Mouse (Mus musculus) gastrocnemius, adult 18-20 months (tissue): Measurements from ENCODE around the gene Adamts14. TPM values are rescaled to one million over a fixed set of nuclear protein-coding genes. Genes with fewer than 3 reads are reported as not detected.
A peak's percentile ranks its signal among the peaks of the same experiment; 100 is the strongest.

Source experiments
- DNase-seq: peaks from one replicate; pipeline ENCODE4 v3.0.0; 2021; ENCODE audit warnings: low spot score
- total RNA-seq, 2 experiments: library from RNA; stranded (reverse); gene quantifications; 2 replicates each; pipeline ENCODE4 v1.2.3; 2021

Gene Adamts14
- total RNA-seq, 2 experiments from 2014 or later, result 0.88 to 1.2 TPM

DNA sequence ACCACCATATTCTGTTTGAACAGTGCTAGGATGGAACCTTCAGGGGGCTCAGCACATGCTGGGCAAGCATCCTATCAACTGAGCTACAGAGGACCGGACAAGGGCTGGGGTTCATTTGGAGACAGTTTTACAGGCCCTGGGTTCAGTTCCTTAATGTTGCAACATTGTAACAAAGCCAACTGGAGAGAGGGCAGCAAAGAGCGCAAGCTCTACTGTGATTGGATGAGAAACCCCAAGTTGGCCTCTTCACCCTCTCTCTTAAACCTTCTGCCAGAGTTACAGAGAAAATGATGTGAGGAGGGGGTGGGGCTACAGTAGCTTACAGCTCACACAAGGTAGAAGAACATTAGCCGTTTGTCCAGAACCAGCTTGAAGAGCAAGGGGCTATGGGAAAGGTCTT lies 86.2 kb downstream of the Adamts14 start:
- no peak for DNase-seq

DNA sequence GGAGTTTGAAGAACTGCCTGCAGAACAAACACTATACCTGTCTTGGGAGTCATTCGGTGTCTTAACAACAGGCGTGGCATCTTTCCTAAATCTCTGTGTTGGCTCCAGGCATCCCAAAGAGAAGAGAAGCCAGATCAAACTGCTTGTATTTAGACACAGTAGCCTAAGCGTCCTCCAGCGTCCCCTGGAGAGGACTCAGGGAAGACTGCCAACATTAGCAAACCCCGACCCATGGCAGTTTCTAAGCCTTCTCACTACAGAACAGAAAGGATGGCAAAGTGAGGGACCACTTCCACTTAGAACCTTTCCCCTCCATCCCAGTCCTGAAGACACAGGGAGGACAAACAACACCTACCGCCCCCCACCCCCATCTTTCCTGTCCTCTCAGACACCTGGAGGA lies 93.3 kb downstream of the Adamts14 start:
- DNase-seq, result no peak

DNA sequence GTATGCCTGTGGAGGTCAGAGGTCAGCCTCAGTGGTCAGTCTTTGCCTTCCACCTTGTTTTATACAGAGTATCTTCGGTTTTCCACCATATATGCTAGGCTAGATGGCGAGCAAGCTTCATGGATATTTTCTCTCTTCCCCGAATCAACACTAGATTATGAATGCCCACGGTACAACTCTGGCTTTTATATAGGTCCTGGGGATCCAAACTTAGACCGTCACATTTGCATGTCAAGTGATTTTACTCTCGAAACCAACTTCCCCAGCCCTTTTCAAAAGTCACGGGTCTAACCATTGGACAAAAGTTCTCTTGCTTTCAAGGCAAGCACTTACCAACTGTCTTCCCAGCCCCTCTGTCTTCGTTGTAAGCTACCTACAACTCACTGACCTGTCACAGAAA lies 94.6 kb downstream of the Adamts14 start:
- DNase-seq, result no peak

DNA sequence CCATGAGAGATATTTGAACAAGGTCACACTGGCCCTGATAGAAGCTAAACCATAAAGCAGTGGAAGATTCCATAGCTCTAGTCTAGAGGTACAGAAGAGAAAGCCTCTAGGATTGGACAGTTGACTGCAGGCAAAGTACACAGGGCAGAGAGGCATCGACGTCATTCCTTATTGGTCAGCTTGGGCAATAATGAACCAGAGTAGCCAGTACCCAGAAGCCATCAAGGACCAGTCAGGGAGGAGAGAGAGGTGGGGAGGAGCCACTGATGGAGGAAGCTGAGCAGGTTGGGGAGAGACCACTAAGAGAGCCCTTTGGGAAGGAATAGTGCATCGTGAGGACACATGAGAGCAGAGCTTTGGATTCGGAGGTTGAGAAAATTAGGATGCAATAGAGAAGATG lies 95.5 kb downstream of the Adamts14 start:
- DNase-seq, result no peak

DNA sequence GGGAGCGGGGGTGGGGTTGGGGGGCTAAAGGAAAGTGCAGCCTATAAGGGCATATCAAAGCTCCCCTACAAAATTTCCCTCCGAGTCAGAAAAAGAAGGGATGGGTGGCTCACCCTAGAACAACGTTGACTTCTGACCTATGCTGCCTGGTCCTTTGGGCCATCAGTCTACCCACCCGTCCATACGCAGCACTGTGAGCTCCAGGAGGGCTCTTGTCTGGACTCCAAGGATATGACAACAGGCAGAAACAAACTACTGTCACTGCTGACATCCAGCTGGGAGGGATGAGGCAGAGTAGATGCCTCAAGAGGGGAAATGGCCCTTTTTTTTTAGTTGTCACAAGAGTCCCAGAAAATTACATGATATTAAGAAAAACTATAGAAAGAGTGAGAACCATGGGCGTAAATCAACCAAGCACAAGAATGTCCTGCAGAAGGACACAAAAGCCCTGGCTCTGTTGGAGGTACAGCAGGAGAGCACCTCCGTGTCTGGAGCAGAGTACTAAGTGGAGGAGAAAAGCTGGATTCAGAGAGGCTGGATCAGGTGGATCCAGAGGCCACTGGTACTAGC lies 96.9 kb downstream of the Adamts14 start:
- DNase-seq, result no peak

DNA sequence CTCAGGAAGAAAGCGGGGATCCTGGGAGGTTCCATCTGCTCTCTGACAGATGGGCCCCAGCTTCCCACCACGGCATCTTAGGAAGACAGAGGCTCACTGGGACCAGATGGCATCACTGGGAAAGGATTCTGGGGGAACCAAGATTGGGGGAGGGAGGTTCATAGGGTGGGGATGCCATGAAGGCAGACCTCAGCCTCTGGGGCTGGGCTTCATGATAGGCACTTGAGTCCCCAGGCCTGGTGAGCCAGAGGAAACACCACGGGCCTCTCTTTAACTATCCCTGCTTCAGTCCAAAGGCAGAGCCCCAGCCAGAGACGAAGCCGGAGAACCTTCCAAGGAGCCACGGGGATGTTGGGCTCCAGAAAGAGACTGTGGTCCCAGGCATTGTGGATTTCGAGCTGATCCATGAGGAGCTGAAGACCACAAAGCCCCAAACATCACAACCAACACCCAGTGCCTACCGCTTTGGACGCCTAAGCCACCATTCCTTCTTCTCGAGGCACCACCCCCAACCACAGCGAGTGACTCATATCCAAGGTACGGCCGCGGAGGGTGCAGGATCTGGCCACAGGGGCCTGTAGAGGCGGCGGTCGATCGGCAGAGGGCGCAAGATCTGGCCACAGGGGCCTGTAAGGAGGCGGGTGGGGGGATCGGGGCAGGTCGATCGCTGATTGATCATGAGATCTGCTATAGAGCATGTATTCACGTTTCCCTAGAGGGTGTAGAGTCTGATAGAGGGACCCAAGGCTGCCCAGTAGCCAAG lies 97.6 kb downstream of the Adamts14 start:
- no peak for DNase-seq

DNA sequence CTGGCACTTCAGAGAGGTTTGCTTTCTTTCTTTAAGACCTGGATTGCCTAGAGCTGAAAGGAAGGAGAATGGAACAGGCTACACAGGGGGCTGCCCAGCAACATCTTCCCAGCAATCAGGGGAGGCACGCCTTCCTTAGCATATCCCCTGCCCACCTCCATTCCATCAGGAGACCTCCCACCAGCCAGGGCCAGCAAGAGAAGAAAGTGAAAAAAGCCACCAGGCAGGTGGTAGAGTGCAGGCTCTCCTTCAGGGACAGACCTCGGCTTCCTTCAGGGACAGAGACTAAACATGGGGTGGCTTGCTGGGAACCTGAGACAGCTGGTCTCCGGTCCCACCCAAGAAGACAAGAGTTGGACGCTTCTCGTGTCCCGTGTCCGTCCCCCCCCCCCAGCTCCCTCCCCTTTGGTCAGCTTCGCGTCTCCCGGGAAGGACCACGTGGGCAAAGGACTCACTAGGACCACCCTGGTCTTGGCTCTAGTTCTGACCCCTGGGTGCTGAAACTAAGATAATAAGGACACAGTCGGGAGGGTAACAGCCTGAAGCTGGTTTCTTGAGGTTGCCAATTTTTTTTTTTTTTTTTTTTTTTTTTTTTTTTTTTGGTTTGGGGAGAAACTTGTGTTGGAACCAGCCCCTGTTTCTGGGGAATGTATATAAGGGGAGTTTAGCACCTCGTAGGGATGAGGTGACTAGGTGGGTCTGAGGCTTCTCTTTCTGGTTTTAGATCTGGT lies 98.4 kb downstream of the Adamts14 start:
- no peak for DNase-seq

DNA sequence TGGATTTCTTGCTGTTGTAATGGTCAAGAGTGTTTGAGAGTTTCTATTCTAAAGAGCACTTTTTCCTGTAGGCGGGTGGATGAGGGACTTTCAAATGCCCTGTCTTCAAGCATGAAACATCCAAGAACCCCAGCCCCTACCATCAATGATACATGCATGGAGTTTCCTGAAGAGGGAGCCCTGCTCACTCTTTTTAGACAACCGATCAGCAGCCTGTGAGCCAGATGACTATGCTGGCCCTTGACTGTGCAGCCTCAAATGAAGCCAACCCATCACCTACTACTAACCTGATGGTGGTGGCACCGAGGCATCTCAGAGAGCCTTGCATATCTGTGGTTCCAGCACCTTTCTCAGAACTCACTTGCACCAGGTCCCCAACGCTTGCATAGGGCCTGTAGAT lies 100.7 kb downstream of the Adamts14 start:
- DNase-seq, result no peak

DNA sequence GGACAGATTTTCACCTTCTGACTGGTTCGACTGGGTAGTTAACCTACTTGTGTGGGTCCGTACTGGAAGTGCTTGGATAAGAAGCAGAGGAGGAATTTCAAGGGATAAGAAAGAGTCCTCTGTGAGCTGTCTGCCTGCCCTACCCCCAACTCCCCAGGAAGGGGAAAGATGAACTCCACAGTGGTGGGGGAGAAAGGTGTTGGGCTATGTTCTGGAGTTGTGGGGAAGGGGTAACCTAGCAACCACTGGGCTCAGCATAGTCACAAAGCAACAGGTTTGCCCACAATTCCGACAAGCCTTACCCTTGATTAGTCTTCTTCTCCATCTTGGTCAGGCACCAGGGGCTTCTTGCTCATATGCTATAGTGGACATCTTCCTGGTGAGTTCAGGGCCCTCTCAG lies 101.6 kb downstream of the Adamts14 start, which contains the start of gene Tbata:
Gene Tbata (plus strand): TSS at position 301 of the 400 bp plus-strand sequence.
- DNase-seq, result no peak

DNA sequence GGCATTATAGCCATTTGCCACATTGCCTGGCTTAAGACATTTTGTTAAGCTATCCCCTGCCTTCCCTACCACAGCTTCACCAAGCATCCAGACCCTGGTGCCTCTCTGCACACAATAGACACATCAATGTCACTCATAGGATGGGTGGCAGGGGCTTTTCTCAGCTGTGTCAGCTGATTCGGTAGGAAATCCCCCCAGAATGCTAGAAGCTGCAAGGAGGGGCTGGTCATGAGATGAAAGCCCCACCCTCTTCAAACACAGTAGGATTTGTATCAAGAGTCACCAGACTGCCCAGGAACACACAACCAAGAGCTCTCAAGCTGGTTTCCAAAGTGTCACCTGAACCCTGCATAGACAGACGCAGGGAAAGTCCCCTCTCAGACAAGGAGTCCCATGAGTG lies 104.8 kb downstream of the Adamts14 start:
- no peak for DNase-seq

DNA sequence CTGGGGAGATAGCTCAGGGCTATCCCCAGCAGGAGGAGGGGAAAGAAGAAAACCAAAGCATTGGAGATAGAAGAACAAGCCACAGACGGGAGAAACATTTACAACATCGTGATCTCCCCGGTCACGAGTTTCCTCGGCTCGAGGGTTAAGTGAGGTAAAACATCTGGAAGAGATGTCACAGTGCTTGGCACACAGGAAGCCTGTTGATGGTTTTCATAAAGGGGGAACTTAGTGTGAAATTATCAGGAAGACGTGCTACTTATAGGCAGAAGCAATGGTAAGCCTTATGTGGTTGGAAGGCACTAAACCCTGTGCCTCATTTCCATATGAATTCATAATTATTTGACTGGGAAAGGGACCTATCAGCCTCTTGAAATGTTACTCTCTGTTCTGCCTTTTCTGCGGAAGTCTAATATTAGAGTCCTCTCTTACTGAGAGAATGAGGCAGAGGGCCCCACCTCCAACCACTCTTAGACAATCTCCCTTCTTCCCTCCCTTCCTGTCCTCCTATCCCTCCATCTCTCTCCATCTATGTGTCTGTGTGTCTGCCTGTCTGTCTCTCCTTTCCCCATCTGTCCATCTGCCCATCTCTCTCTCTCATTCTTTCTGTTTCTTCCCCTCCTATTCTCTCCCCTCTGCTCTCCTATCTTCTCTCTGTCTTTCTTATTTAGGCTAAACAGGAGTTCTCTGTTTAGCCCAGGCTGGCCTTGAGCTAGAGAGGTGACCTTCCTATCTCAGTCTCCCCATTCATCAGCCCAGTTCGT lies 105.7 kb downstream of the Adamts14 start:
- DNase-seq, result peak; percentile 19

DNA sequence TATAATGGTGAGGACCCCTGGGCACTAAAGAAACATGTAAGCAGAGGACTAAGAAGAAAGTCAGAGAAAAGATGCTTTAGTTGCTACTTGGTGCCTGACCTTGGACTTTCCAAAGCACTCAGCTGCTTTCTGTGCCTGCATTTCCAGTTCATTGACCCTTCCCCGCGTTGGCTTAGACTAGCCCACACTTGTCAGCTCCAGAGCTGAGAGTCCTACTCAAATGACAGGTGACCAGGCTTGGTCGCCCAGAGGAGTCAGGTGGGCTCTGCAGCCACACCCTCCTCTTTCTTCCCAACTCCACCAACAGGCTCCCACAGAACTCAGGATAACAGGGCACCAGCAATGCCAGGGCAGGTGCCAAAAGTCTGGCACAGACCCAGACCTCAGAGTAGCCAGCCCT lies 110.9 kb downstream of the Adamts14 start:
- no peak for DNase-seq

DNA sequence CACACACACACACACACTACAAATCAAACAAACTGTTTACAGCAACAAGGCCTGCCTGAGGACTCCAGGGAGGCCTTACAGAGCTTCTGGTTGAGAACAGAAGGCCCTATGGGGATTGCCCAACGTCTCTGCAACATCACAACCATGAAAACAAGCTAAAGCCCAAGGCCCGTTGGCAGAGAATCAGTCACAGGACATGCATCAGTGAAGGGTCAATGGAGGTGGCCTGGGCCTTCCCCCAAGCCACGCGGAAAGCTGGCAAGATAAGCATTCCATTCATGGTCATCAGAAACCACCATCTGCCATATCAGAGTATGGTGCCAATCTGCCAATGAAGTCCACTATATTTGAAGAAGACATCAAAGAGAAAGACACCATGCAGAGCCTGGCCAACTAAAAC lies 112.6 kb downstream of the Adamts14 start:
- peak; percentile 53 for DNase-seq

DNA sequence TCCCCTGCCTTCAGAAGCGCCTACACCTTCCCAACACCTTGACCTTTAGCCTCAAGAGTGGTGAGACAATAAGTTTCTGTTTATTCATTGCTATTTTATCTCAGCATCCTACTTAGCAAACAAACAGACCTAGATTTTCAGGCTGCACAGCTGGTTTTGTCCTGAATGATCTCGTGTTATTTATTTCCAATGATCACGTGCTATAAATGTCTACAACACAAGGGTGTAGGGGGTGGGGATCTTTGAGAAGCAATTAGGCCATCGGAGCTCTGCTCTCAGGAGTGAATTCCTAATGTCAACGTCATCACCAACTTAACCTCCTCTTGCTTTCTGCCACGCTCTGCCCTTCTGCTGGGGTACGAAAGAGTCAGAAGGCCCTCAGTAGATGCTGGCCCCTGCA lies 113.1 kb downstream of the Adamts14 start:
- no peak for DNase-seq

DNA sequence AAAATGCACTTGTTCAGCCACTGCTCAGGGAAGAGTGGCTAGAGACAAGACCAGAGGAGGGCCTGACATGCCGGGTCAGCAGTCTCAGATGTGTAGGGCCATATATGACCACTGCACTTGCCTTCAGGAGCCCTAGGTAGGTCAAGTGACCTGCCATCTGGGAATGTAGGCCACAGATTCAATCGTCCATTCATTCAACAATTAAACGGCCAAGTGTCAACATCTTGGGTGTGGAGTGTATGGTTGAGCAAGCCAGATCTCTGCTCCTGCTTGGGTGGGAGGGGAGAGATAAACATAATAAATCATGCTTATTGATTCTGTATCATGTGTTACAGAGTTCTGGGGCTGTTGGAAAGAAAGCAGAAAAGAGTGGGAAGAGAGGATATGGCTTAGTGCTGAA lies 114.6 kb downstream of the Adamts14 start:
- DNase-seq, result no peak

DNA sequence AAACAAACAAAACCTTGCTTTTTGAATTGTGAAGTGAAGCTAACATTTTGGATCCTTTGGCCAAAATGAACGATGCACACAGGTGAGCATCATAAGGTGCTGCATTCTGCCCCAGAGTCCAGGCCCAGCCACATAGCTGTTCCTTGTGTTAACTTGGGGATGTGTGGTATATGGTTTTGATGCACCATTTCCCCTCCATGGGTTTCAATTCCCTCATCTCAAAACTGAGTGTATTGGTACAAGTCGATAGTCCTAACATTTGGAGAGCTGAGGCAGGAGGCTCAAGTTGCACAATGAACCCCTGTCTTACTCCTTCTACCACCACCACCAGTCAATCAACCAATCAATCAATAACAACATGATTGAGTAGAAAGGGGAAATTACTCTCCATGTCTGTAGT lies 116.8 kb downstream of the Adamts14 start:
- no peak for DNase-seq

DNA sequence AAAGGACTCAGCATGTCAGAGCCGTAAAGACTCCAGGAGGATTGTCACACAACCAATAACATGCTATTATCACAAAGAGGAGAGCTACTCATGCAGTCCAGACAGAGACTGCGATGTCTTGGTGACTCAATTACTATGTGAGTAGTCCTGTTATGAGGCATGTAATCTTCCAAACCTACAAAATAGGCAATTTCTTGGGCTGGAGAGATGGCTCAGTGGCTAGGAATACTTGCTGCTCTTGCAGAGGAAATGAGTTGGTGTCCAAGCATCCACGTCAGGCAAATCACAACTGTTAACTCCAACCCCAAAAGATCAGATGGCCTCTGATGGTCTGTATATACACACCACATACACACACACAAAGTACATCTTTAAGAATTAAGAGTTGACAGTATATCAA lies 117.6 kb downstream of the Adamts14 start:
- no peak for DNase-seq

DNA sequence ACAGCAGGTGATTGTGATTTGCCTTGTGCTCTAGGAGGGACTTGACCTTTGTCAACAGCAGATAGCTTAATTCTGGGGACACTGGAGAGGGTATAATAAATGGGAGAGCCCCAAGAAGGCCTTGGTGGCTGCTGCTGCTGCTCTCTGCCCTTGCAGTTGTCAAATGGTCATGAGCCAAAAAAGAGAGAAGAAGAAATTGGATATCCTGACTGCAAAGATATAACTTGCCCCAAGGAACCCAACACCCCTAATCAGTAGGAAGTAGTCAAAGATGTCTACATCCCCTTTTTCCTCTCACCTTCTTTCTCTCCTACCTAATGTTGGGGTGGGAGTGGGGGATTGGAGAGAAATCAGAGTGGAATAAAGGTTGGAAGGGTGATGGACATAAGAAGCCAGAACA lies 121.1 kb downstream of the Adamts14 start:
- no peak for DNase-seq

DNA sequence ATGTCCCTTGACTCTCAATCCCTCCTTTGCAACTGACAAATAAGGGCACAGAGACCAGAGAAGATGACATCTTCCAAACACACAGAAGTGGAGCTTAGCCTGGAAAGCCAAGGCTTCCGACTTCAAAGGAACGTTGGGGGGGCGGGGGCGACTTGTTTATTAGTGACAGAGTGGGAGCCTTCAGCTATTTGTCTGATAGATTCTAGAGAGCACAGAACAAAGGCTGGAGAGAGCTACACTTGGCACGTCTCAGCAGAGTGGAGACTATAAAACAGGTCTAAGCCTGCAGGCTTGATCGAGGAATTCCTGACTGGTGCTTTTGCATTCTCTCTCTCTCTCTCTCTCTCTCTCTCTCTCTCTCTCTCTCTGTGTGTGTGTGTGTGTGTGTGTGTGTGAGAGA lies 122.6 kb downstream of the Adamts14 start:
- DNase-seq, result no peak

DNA sequence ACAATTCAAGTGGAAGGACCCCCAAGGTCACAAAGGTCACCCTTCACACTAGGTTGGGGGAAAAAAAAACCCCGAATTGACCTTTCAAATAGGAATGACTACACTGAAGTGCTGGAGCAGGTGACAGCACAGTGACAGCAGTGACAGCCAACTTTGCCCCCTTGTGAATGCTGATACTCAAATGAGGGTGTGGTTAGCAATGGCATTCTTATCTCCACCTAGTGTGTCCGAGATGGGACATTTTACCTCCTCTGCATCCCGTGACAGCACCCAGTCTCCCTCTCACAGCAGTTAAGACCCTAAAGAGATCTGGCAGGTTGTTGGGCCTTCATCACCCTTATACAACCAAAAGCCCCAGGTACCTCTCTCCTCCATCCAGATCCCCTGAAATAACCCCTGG lies 123.8 kb downstream of the Adamts14 start:
- no peak for DNase-seq

DNA sequence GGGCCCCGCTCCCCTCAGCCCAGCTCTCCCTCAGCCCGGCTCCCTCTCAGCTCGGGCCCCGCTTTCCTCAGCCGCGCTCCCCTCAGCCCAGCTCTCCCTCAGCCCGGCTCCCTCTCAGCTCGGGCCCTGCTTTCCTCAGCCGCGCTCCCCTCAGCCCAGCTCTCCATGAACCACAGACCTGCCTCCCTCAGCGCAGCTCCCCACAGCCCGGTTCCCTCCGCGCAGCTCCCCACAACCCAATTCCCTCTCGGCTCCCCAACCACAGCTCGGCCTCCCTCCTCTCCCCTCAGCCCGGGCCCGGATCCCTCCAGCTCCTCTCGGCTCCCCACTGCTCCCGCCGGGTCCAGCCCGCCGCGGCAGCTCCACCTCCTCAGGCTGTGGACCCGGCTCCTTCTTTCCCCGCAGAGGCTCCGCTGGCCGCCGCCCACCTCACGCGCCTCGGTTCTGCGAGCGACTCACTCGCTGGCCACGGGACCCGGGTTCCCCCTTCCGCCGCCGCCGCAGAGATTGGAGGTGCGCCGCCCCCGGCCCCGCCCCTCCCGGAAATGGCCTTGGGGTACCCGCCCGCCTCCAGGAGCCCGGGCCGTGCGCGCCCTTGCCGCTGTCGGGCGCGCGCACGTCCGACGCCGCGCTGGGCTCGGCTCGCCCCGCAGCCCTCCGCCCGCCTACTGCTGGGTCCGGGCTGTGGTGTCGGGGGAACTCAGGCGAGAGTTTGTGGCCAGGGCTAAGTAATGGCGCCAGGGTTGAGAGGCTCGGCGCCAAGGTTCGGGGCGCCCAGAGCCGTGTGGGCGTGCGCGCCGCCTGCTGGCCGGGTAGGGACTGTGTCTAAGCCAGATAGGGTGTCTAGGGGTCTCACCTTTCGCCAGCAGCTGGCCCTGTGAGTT lies 125.8 kb downstream of the Adamts14 start, which contains the start of gene Sgpl1:
Gene Sgpl1 (minus strand): TSS at position 547 of the 884 bp plus-strand sequence.
- peak; percentile 84 for DNase-seq
